In the genomic region with DNA sequence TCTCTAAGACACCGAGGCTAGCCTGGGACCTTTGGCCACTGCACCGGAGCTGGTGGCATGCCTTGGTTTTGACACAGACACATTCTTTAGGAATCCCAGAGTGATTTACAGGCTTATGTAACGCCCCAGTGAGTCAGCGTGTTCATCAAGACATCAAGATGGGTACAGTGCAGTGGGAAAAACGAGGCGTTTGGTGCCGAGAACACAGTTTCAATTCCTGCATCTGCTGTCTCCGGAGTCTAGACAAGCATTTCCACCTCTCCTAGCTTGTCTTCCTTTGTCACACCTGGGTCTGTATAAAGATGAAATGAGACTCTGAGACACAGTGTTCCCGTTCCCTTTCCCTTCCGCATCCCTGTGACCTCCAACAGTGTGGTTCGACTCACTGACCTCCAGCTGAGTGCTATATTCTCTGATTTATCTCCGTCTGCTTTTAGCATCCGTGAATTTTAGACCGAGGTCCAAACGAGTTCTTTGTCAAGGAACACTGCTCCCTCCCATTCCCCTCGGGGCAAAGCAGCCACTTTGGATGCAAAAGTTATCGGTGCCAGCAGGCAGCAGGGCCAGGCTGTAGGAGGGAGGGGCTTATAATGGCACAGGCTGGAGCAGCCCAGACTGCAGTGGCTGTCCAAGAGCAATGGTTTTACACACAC, we compare ENCODE assay signal across 9 mouse cellular contexts. TPM values are rescaled to one million over a fixed set of nuclear protein-coding genes. Genes with fewer than 3 reads are reported as not detected.
DNase-seq lines count a peak whose midpoint lies in the region; ATAC-seq lines count a peak whose summit lies in the region.
"Had no signal": no experiment of that assay in that cellular context is flagged by ENCODE, and none has a peak within 500 bp of the region (broad histone marks: within the 10 kb centered on the region; RNA-seq: fewer than 3 reads in every experiment).

No protein-coding gene starts in this region.

- no peak overlapping the region for H3K9ac ChIP-seq in lung, embryonic 16.5 days (ENCODE audit: low read length)
- H3K9ac ChIP-seq in hindbrain, embryonic 14.5 days = no peak overlapping the region; the same call in 1 of the 2 replicates
- H3K9ac ChIP-seq: stomach, embryonic 15.5 days had no signal

- H3K9me3 ChIP-seq in lung, embryonic 16.5 days (ENCODE audit: control insufficient read depth, low read length) = no peaks in the 10 kb centered on the region; the same call in 1 of the 2 replicates
- H3K9me3 ChIP-seq in hindbrain, embryonic 14.5 days (ENCODE audit: control insufficient read depth, low read length) = 0 out of 2 replicates have a peak, but pooled peaks cover 5% of the 10 kb centered on the region
- H3K9me3 ChIP-seq: stomach, embryonic 15.5 days had no signal

- ATAC-seq in lung, embryonic 16.5 days (ENCODE audit: low read depth) = no peak
- ATAC-seq in hindbrain, embryonic 14.5 days (ENCODE audit: low FRiP score) = peak; percentile 84

- no peaks in the 10 kb centered on the region for H3K4me1 ChIP-seq in lung, embryonic 16.5 days (replicated peaks; ENCODE audit: control insufficient read depth, insufficient read depth, low read length)
- peaks cover 8% of the 10 kb centered on the region for H3K4me1 ChIP-seq in hindbrain, embryonic 14.5 days (replicated peaks; ENCODE audit: control insufficient read depth, insufficient read depth, low read length)
- H3K4me1 ChIP-seq: stomach, embryonic 15.5 days had no signal

- H3K36me3 ChIP-seq in lung, embryonic 16.5 days (ENCODE audit: control insufficient read depth, insufficient read depth, low read length) = no peaks in the 10 kb centered on the region
- no peaks in the 10 kb centered on the region for H3K36me3 ChIP-seq in hindbrain, embryonic 14.5 days (replicated peaks; ENCODE audit: control insufficient read depth, insufficient read depth)
- H3K36me3 ChIP-seq: stomach, embryonic 15.5 days had no signal

- H3K4me3 ChIP-seq in lung, embryonic 16.5 days (ENCODE audit: low read length) = no peak overlapping the region
- H3K4me3 ChIP-seq in hindbrain, embryonic 14.5 days (replicated peaks; ENCODE audit: low read length) = no peak overlapping the region
- H3K4me3 ChIP-seq: stomach, embryonic 15.5 days had no signal

- H3K4me2 ChIP-seq in lung, embryonic 16.5 days (ENCODE audit: low read depth, low read length) = peak overlapping the region; percentile 12; the same call in 1 of the 2 replicates
- H3K4me2 ChIP-seq in hindbrain, embryonic 14.5 days (replicated peaks) = peak overlapping the region; percentile 17; the same call in 1 of the 2 replicates
- H3K4me2 ChIP-seq: stomach, embryonic 15.5 days had no signal

- H3K27ac ChIP-seq in lung, embryonic 16.5 days (ENCODE audit: low read length) = no peak overlapping the region
- 0 out of 2 replicates have a peak overlapping the region, but pooled peaks have one; percentile 3 for H3K27ac ChIP-seq in hindbrain, embryonic 14.5 days
- H3K27ac ChIP-seq: stomach, embryonic 15.5 days had no signal

- no peak for DNase-seq in lung, postnatal 36 days
- peak; percentile 60 for DNase-seq in cerebellum, adult 8-10 months
- no peak for DNase-seq in hindbrain, embryonic 14.5 days (ENCODE audit: low spot score)
- DNase-seq in left cerebral cortex, postnatal 25 days (ENCODE audit: low spot score in 2 of 2) = peak; percentile 69 to 88
- DNase-seq in ovary, postnatal 36 days (ENCODE audit: low spot score) = no peak
- no peak for DNase-seq in urinary bladder, adult 2 months (ENCODE audit: low spot score)
- DNase-seq in gastrocnemius, postnatal 10 days = no peak

- no peaks in the 10 kb centered on the region for H3K27me3 ChIP-seq in lung, embryonic 16.5 days (ENCODE audit: control insufficient read depth, insufficient read depth, low read depth, low read length)
- no peaks in the 10 kb centered on the region for H3K27me3 ChIP-seq in hindbrain, embryonic 14.5 days (ENCODE audit: control insufficient read depth, insufficient read depth, low read length)
- H3K27me3 ChIP-seq: stomach, embryonic 15.5 days had no signal

- intact Hi-C loops in left cerebral cortex, postnatal 25 days (cut with DNase I) = no loop called here

- WGBS in lung, embryonic 16.5 days = 51% methylated on average over 17 of the region's 17 CpGs
- WGBS in hindbrain, embryonic 14.5 days = 35% methylated on average over 17 of the region's 17 CpGs

RNA-seq across cellular contexts. Expression of a gene that starts 21.9 kb away (rescaled TPM):
- polyA plus RNA-seq in lung, embryonic 16.5 days (2015; fragmentation: Nextera tagmentation; extraction: Ambion mirVana) = 50.0 and 63.8 TPM in 2 replicates
- 64.5 and 69.9 TPM in 2 replicates for polyA plus RNA-seq in hindbrain, embryonic 14.5 days (2014; fragmentation: Nextera tagmentation; extraction: Ambion mirVana)
- total RNA-seq in left cerebral cortex, postnatal 25 days (2021) = 10 to 100 TPM; 67.8 to 69.2 TPM
- 46.2 and 52.4 TPM in 2 replicates for polyA plus RNA-seq in urinary bladder, adult 2 months (2012; rRNA removed)
- total RNA-seq in gastrocnemius, postnatal 10 days (2021) = 100 to 1,000 TPM; 150 to 158 TPM

Comparison
In these comparisons a context has a peak if more than half of its experiments do, and no peak if none do; other contexts are left out.
1. DNase-seq: peak in cerebellum, adult 8-10 months (single experiment) and left cerebral cortex, postnatal 25 days (2 of 2); none in lung, postnatal 36 days (single experiment), hindbrain, embryonic 14.5 days (single experiment), ovary, postnatal 36 days (single experiment), urinary bladder, adult 2 months (single experiment) and gastrocnemius, postnatal 10 days (single experiment).